Mouse (Mus musculus) brain, embryonic 18.5 days (tissue): ENCODE measurements at regions not wholly inside any gene's neighbourhood (a gene's known extent, or its start where the extent isn't known, plus 50 kb on each side); places are given as distances from the start of the nearest gene placed in this dataset.

Experiments used
- DNase-seq: peaks from one replicate; pipeline ENCODE4 v3.0.0-alpha.2; 2012; ENCODE audit warnings: low read depth, low spot score

- DNase-seq = no peak
Observed at GRCm38 (mm10) chr3:128787686-128788085, 412.0 kb upstream of the Pitx2 start.

- no peak for DNase-seq
Observed at GRCm38 (mm10) chr3:128795931-128796330, 403.7 kb upstream of the Pitx2 start.

GRCm38 (mm10) chr3:128797829-128798228 is 401.8 kb upstream of the Pitx2 start:
- peak; percentile 42 for DNase-seq

GRCm38 (mm10) chr3:128829371-128830160 is 370.1 kb upstream of the Pitx2 start:
- no peak for DNase-seq

- DNase-seq = peak; percentile 8
Observed at GRCm38 (mm10) chr3:128850327-128850977, 349.2 kb upstream of the Pitx2 start.

- DNase-seq = no peak
Observed at GRCm38 (mm10) chr3:128856515-128856914, 343.2 kb upstream of the Pitx2 start.

GRCm38 (mm10) chr3:128881685-128882444 is 317.8 kb upstream of the Pitx2 start:
- no peak for DNase-seq

- DNase-seq = no peak
Observed at GRCm38 (mm10) chr3:128883636-128884195, 316.0 kb upstream of the Pitx2 start.

GRCm38 (mm10) chr3:128886678-128887077 is 313.0 kb upstream of the Pitx2 start:
- no peak for DNase-seq

GRCm38 (mm10) chr3:128891078-128891477 is 308.6 kb upstream of the Pitx2 start:
- DNase-seq = no peak

GRCm38 (mm10) chr3:128896628-128897027 is 303.1 kb upstream of the Pitx2 start:
- no peak for DNase-seq

- no peak for DNase-seq
Observed at GRCm38 (mm10) chr3:128911122-128911521, 288.6 kb upstream of the Pitx2 start.

- DNase-seq = no peak
Observed at GRCm38 (mm10) chr3:128921428-128921827, 278.2 kb upstream of the Pitx2 start.

- no peak for DNase-seq
Observed at GRCm38 (mm10) chr3:128922150-128922549, 277.5 kb upstream of the Pitx2 start.

GRCm38 (mm10) chr3:128938536-128938935 is 261.1 kb upstream of the Pitx2 start:
- DNase-seq = no peak

GRCm38 (mm10) chr3:128941156-128941555 is 258.5 kb upstream of the Pitx2 start:
- DNase-seq = no peak

GRCm38 (mm10) chr3:128944631-128945030 is 255.0 kb upstream of the Pitx2 start:
- DNase-seq = no peak

- DNase-seq = no peak
Observed at GRCm38 (mm10) chr3:128954886-128955285, 244.8 kb upstream of the Pitx2 start.

- no peak for DNase-seq
Observed at GRCm38 (mm10) chr3:128976752-128977151, 222.9 kb upstream of the Pitx2 start.

- no peak for DNase-seq
Observed at GRCm38 (mm10) chr3:128990183-128990912, 209.3 kb upstream of the Pitx2 start.

- DNase-seq = no peak
Observed at GRCm38 (mm10) chr3:129002866-129003265, 196.8 kb upstream of the Pitx2 start.
